25 mouse cellular contexts compared by ENCODE assay signal in the genomic region with DNA sequence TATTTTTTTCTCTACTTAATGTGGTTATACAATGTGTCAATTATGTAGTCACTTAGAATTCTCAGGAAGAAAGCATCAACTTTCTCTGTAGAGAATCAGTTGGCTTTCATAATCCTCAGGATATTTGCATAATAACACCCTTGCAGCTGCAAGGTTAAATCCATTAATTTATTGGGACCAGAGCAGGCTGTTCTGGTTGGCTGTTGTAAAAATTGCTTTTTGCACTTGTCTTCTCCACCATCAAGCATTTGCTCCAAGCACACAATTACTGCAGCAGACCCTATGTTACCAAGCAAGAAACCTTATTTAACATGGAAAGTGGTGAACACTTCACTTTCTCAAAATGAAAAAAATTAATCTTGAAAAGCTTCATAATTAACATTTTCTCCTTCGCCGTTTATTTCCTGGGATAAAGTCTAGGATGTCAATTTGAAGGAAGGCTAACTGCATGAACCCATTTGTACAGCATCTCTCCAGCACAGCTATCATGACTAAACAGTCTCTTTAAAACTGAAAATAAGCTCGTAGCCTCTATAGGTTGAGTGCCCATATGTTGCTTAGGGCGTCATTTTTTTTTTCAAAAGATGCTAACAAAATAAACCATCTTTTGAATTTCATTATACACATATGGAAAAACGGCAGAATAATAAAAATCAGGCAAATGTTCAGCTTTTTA.
DNase-seq lines count a peak whose midpoint lies in the region; ATAC-seq and TF ChIP-seq lines count a peak whose summit lies in the region.
"Had no signal": no experiment of that assay in that cellular context is flagged by ENCODE, and none has a peak within 500 bp of the region (broad histone marks: within the 10 kb centered on the region; RNA-seq: fewer than 3 reads in every experiment).

No protein-coding gene starts in this region.

- H3K4me1 ChIP-seq in hindbrain, embryonic 14.5 days (replicated peaks; ENCODE audit: control insufficient read depth, insufficient read depth, low read length): no peaks in the 10 kb centered on the region
- H3K4me1 ChIP-seq in hindbrain, postnatal 0 days (ENCODE audit: insufficient read depth, low read length): no peaks in the 10 kb centered on the region
- H3K4me1 ChIP-seq in forebrain, embryonic 14.5 days (ENCODE audit: control insufficient read depth, insufficient read depth, low read length): no peaks in the 10 kb centered on the region
- no peaks in the 10 kb centered on the region for H3K4me1 ChIP-seq in midbrain, embryonic 14.5 days (ENCODE audit: control insufficient read depth, insufficient read depth, low read length)
- H3K4me1 ChIP-seq: embryonic facial prominence, embryonic 13.5 days; heart, embryonic 12.5 days; liver, embryonic 12.5 days had no signal

- no peaks in the 10 kb centered on the region for H3K9me3 ChIP-seq in hindbrain, embryonic 14.5 days (ENCODE audit: control insufficient read depth, low read length)
- no peaks in the 10 kb centered on the region for H3K9me3 ChIP-seq in hindbrain, postnatal 0 days (ENCODE audit: low read length)
- no peaks in the 10 kb centered on the region for H3K9me3 ChIP-seq in forebrain, embryonic 14.5 days (replicated peaks; ENCODE audit: control insufficient read depth, low read length)
- H3K9me3 ChIP-seq in midbrain, embryonic 14.5 days (ENCODE audit: control insufficient read depth, low read length): no peaks in the 10 kb centered on the region
- H3K9me3 ChIP-seq: embryonic facial prominence, embryonic 13.5 days; heart, embryonic 12.5 days; liver, embryonic 12.5 days had no signal

- H3K27ac ChIP-seq in hindbrain, embryonic 14.5 days: no peak overlapping the region
- no peak overlapping the region for H3K27ac ChIP-seq in hindbrain, postnatal 0 days
- H3K27ac ChIP-seq in forebrain, embryonic 14.5 days (ENCODE audit: low read depth, low read length): no peak overlapping the region
- no peak overlapping the region for H3K27ac ChIP-seq in midbrain, embryonic 14.5 days (replicated peaks; ENCODE audit: low read depth, low read length)
- H3K27ac ChIP-seq: embryonic facial prominence, embryonic 13.5 days; gastrocnemius, adult 2 months; heart, adult 2 months; layer of hippocampus, adult 2 months; liver, embryonic 12.5 days had no signal

- no peak overlapping the region for H3K9ac ChIP-seq in hindbrain, embryonic 14.5 days
- H3K9ac ChIP-seq in hindbrain, postnatal 0 days (replicated peaks; ENCODE audit: low read length): no peak overlapping the region
- no peak overlapping the region for H3K9ac ChIP-seq in forebrain, embryonic 14.5 days (ENCODE audit: low read length)
- no peak overlapping the region for H3K9ac ChIP-seq in midbrain, embryonic 14.5 days (replicated peaks; ENCODE audit: low read length)
- H3K9ac ChIP-seq: embryonic facial prominence, embryonic 13.5 days; heart, embryonic 12.5 days; liver, embryonic 12.5 days; liver, postnatal 0 days had no signal

- intact Hi-C loops in heart, postnatal 10 days (cut with DNase I): no loop called here

- ATAC-seq in hindbrain, embryonic 14.5 days (ENCODE audit: low FRiP score): 0 out of 2 replicates have a peak, but pooled peaks have one; percentile 14
- no peak for ATAC-seq in hindbrain, postnatal 0 days
- peak; percentile 88 for ATAC-seq in forebrain, embryonic 14.5 days
- peak; percentile 58; the same call in 1 of the 2 replicates for ATAC-seq in midbrain, embryonic 14.5 days (ENCODE audit: low FRiP score, low TSS enrichment)
- ATAC-seq: inflammation-experienced regulatory T-cells, adult 6 months; liver, embryonic 12.5 days; liver, postnatal 0 days had no signal

- TF ChIP-seq CTCF in hindbrain, postnatal 0 days (IDR thresholded peaks at IDR 0.05; ENCODE audit: low read depth): no peak

- no peak overlapping the region for H3K4me2 ChIP-seq in hindbrain, embryonic 14.5 days (replicated peaks)
- no peak overlapping the region for H3K4me2 ChIP-seq in hindbrain, postnatal 0 days (ENCODE audit: low read depth, low read length)
- H3K4me2 ChIP-seq in forebrain, embryonic 14.5 days (ENCODE audit: low read length): no peak overlapping the region
- H3K4me2 ChIP-seq in midbrain, embryonic 14.5 days (ENCODE audit: low read length): no peak overlapping the region
- H3K4me2 ChIP-seq: embryonic facial prominence, embryonic 13.5 days; heart, embryonic 12.5 days; liver, embryonic 12.5 days had no signal

- H3K27me3 ChIP-seq in hindbrain, embryonic 14.5 days (ENCODE audit: control insufficient read depth, insufficient read depth, low read length): no peaks in the 10 kb centered on the region
- no peaks in the 10 kb centered on the region for H3K27me3 ChIP-seq in hindbrain, postnatal 0 days (ENCODE audit: insufficient read depth, low read length)
- no peaks in the 10 kb centered on the region for H3K27me3 ChIP-seq in forebrain, embryonic 14.5 days (replicated peaks; ENCODE audit: control insufficient read depth, insufficient read depth, low read length)
- H3K27me3 ChIP-seq in midbrain, embryonic 14.5 days (ENCODE audit: control insufficient read depth, insufficient read depth, low read length): no peaks in the 10 kb centered on the region
- H3K27me3 ChIP-seq: embryonic facial prominence, embryonic 13.5 days; heart, embryonic 12.5 days; liver, embryonic 12.5 days had no signal

- WGBS in hindbrain, embryonic 14.5 days: 73% methylated on average over 5 of the region's 5 CpGs
- WGBS in hindbrain, postnatal 0 days: 76% methylated on average over 5 of the region's 5 CpGs
- WGBS in forebrain, embryonic 14.5 days: 70% methylated on average over 5 of the region's 5 CpGs
- WGBS in midbrain, embryonic 14.5 days: 66% methylated on average over 5 of the region's 5 CpGs

- H3K4me3 ChIP-seq in hindbrain, embryonic 14.5 days (replicated peaks; ENCODE audit: low read length): no peak overlapping the region
- no peak overlapping the region for H3K4me3 ChIP-seq in hindbrain, postnatal 0 days (ENCODE audit: low read length)
- H3K4me3 ChIP-seq in forebrain, embryonic 14.5 days (ENCODE audit: low read depth, low read length): no peak overlapping the region
- no peak overlapping the region for H3K4me3 ChIP-seq in midbrain, embryonic 14.5 days (replicated peaks; ENCODE audit: low read depth, low read length)
- H3K4me3 ChIP-seq: embryonic facial prominence, embryonic 13.5 days; gastrocnemius, adult 2 months; heart, adult 2 months; heart, embryonic 12.5 days; layer of hippocampus, adult 2 months; liver, embryonic 12.5 days had no signal

- DNase-seq in hindbrain, embryonic 14.5 days (ENCODE audit: low spot score): no peak
- DNase-seq in hindbrain, postnatal 0 days (ENCODE audit: low spot score): no peak
- peak; percentile 1 for DNase-seq in brain, embryonic 18.5 days (ENCODE audit: low read depth, low spot score)
- DNase-seq in forebrain, embryonic 14.5 days (ENCODE audit: low spot score): peak; percentile 63
- peak; percentile 46 for DNase-seq in midbrain, embryonic 14.5 days
- DNase-seq in cerebellum, adult 9-10 months: no peak
- DNase-seq in gastrocnemius, adult 8-10 months (ENCODE audit: low spot score in 2 of 2): no peak
- DNase-seq in heart, postnatal 10 days: no peak
- DNase-seq: adrenal gland, postnatal 25 days; B cell, adult 2 months; cerebellum, adult 9-11 months; gastrocnemius, adult 2 months; heart, adult 2 months; kidney, adult 2 months; kidney, postnatal 36 days; left cerebral cortex, postnatal 4 days; liver, postnatal 0 days; lung, postnatal 36 days; retina, postnatal 1 day; right cerebral cortex, postnatal 14 days had no signal

- H3K36me3 ChIP-seq in hindbrain, embryonic 14.5 days (replicated peaks; ENCODE audit: control insufficient read depth, insufficient read depth): no peaks in the 10 kb centered on the region
- no peaks in the 10 kb centered on the region for H3K36me3 ChIP-seq in hindbrain, postnatal 0 days (ENCODE audit: insufficient read depth, low read length)
- H3K36me3 ChIP-seq in forebrain, embryonic 14.5 days (ENCODE audit: control insufficient read depth, insufficient read depth, low read length): no peaks in the 10 kb centered on the region
- no peaks in the 10 kb centered on the region for H3K36me3 ChIP-seq in midbrain, embryonic 14.5 days (ENCODE audit: control insufficient read depth, insufficient read depth, low read length)
- H3K36me3 ChIP-seq: embryonic facial prominence, embryonic 13.5 days; heart, embryonic 12.5 days; liver, embryonic 12.5 days had no signal

Comparison
In these comparisons a context has a peak if more than half of its experiments do, and no peak if none do; other contexts are left out.
1. DNase-seq: peak in brain, embryonic 18.5 days (single experiment), forebrain, embryonic 14.5 days (single experiment) and midbrain, embryonic 14.5 days (single experiment); none in hindbrain, embryonic 14.5 days (single experiment), hindbrain, postnatal 0 days (single experiment), cerebellum, adult 9-10 months (single experiment), gastrocnemius, adult 8-10 months (0 of 2) and heart, postnatal 10 days (0 of 2).